Mouse (Mus musculus): ENCODE measurements around the gene Rs1.
A peak's percentile ranks its signal among the peaks of the same experiment; 100 is the strongest.
"Not testable (repeated sequence)": the region's sequence is repeated elsewhere in the genome, so short reads cannot be mapped to it uniquely, and the experiment has no call there.

The Rs1 gene

DNA sequence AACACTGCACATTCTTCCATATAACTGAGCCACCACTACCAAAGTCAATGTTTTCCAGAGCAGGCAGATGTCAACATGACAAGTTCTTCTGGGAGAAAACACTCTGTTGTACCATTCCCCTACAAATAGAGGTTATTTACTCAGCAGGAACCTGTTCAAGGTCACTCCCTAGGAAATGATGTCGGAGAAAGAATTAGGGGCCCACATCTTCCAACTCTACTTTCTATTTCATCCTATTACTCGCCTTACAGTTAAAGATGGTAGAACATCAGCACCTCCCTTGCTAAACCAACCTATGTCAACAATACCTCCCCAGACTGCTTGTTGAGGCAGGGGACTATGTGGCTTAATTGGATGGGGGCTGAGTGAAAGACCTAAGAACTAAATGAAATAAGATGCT lies at the start of gene Rs1:
Gene Rs1, plus strand, starts transcription at position 301 of the 400 bp plus-strand sequence.
- ATAC-seq (ENCODE audit: insufficient number of reproducible peaks, low FRiP score, low TSS enrichment) = no peak

DNA sequence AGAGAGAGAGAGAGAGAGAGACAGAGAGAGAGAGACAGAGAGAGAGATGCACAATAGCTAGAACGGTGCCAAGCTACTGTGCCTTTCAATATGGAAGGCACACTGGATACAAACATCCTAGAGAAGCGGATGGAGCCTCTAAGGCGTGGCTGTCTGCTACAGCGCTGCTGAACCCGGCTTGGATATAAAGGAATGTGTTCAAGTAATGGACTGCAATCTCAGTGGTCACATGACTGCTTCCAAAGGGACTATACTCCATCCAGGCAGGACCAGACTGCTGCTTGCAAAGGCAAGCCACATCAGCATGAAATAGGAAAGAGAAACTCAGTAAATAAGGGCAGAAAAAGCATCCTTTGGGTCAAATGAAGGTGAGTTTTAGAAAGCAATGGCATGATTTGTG lies 32.2 kb upstream of the Rs1 start, which contains the start of gene Ppef1:
Gene Ppef1, minus strand, starts transcription at position 116 of the 400 bp plus-strand sequence.
- no peak for ATAC-seq (ENCODE audit: insufficient number of reproducible peaks, low FRiP score, low TSS enrichment)

DNA sequence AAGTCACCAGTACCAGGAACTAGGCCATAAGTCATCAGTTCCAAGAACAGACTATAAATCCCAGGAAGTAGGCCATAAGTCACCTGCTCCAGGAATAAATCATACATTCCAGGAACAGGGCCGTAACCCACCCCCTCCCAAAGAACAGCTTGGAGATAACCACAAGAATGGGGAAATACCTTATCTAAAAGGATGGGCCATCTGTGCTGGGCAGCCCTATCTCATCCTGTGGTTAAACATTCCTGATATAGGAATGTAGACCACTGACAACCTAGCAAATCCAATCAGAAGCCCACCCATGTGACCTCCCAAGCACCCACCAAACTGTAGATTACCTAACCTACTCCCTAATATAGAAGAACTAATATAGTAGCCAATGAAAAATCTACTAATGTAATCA lies 22.4 kb upstream of the Rs1 start:
- no peak for ATAC-seq (ENCODE audit: insufficient number of reproducible peaks, low FRiP score, low TSS enrichment)

DNA sequence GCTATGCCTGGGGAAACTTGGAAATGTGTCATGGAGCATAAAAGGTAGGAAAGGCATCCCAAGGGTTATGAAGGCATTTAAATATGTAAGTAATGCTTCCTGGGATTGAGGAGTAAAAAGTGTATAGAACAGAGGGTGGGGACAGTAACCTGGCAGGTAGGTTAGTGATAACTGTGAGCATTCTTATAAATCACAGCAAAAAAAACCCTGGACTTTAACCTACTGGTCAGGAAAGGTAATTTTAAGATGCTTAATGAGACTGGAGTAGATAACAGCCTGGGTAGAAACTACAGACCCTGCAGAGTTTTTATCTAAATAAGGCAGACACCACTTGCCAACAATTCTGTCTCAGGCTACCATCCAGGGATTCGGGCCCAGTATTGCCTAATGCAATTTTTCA lies 19.2 kb upstream of the Rs1 start:
- no peak for ATAC-seq (ENCODE audit: insufficient number of reproducible peaks, low FRiP score, low TSS enrichment)

DNA sequence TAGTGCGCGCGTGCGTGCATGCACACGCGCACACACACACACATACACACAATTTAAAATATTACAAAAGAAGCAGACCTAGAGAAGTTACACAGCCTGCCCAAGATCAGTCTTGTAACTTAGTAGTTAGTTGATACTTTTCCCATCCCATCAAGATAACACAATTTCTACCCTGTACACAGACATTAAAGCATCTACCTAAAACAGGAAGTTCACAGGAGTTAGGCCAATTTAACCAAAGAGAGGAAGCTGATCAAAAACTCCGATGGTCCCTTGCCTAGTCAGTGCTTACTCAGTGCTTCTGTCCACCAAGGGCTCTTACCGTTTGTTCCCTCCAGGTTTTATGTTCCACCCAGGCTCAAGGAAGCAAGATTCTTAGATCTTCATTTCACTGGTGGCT lies 17.0 kb upstream of the Rs1 start:
- ATAC-seq (ENCODE audit: insufficient number of reproducible peaks, low FRiP score, low TSS enrichment) = no peak

DNA sequence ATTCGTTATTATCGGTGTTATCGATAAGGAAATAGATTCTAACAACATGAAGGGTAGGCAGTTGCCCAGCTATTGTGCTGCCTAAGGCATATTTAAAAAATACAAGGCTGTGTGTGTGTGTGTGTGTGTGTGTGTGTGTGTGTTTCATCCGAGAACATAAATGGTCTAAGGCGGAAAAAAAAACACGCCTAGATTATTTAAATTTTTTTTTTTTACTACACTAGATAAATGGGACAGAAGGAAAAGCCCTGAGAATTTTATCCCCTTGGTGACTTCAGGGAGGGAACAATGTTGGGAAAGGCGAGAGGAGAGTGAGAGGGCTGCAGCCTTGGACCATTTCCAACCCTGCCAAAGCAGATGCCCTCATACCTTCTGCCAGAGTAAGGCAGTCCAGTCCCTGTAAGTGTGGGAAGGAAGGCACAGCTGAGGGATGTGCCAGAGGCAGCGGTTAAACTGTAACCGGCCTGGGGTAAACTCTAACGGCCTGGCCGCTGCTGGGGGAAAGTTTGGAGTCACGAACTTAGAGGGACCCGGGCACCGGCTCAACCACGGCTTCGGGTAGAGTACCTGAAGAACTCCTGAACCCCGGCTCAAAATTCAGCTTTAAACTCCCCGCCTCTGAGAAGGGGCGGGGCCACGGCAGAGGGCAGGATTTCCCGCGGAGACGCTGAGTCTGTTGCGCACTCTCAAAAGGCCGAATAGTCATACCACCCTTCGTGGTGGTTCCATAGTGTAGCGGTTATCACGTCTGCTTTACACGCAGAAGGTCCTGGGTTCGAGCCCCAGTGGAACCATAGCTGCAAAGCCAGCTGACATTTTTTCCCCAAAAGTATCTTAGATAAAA lies 2.2 kb upstream of the Rs1 start:
- peak; percentile 86 for ATAC-seq (ENCODE audit: insufficient number of reproducible peaks, low FRiP score, low TSS enrichment)

DNA sequence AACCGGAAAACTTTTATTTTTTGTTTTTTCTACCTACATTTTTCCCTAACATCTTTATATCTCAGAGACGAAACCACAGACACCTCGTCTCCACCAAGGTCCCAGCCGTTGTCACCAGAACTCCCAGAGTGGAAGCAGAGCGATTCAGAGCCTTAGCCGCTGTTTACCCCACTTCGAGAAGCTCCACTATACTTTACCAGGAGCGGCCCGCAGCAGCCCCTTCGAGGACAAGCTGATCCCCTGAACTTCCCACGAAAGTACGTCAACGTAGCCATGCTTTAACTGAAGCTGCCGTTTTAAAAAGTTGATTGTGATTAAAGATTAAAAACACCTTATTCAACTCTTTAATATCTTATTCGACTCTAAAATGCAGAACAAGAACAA lies 1.6 kb upstream of the Rs1 start:
- ATAC-seq (ENCODE audit: insufficient number of reproducible peaks, low FRiP score, low TSS enrichment) = peak; percentile 56; the same call in 1 of the 2 replicates

DNA sequence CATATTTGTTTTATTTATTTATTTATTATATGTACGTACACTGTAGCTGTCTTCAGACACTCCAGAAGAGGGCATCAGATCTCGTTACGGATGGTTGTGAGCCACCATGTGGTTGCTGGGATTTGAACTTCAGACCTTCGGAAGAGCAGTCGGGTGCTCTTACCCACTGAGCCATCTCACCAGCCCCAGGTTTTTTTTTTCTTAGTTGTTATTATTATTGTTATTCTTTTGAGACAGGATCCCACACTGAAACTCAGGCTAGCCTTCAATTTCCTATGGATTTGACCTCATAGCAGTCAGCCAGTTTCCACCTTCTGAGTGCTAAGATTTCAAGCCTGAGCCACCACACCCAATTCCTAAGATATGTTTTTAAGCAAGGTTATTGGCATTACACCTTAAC lies 1.8 kb downstream of the Rs1 start:
- ATAC-seq (ENCODE audit: insufficient number of reproducible peaks, low FRiP score, low TSS enrichment) = not testable (repeated sequence)

DNA sequence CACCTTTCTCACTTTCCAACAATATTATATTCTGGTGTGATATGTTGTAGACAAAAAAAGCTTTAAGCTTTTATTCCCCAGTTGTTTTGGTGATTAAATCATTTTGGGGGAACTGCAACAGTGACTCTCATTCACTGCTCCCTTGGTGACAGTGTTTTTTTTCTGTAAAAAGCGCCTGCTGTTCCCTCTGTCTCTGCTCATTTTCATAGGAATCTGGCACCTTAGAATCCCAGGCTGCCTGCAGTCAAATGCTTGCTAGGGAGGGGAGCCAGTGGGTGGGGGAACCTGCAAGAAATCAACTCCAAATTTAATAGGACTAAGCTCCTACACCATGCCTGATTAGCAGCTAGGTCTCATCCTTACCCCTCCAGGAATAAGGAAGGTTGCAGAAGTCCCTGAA lies 5.2 kb downstream of the Rs1 start:
- no peak for ATAC-seq (ENCODE audit: insufficient number of reproducible peaks, low FRiP score, low TSS enrichment)

DNA sequence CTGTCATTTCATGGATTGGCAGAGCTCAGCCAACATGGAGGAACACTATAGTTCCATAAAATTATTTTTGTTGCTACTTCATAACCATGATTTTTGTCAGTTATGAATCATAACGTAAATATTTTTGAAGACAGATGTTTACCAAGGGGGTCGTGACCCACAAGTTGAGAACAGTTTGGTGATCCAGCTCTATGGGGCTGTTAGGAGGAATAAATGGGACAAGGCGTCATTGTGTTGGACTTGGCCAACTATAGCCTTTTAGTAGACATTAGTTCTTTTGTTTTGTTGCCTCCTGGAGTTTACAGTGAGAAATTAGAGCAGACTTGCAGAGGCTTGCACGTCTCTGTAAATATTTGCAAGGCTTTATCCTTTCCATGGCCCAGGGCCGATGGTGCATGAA lies 14.5 kb downstream of the Rs1 start:
- ATAC-seq (ENCODE audit: insufficient number of reproducible peaks, low FRiP score, low TSS enrichment) = no peak

DNA sequence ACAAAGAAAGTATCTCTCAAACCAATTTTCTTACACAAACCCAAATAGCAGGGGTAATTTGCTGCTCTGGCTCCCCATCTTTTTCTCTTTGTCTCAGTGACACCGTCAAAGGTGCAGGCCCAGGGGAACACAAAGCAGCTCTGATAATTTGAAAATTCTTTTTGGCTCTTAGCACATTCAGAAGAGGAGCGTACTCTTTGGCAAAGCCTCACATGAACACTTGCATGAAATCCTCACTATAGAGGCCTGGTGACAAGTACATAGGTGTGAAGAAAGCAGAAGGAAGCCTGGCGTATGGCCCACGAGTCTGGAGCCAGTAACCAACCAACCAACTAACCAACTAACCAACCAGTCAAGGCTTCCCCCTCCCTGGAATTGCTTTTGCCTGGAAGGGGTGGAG lies 27.1 kb downstream of the Rs1 start:
- ATAC-seq (ENCODE audit: insufficient number of reproducible peaks, low FRiP score, low TSS enrichment) = no peak

DNA sequence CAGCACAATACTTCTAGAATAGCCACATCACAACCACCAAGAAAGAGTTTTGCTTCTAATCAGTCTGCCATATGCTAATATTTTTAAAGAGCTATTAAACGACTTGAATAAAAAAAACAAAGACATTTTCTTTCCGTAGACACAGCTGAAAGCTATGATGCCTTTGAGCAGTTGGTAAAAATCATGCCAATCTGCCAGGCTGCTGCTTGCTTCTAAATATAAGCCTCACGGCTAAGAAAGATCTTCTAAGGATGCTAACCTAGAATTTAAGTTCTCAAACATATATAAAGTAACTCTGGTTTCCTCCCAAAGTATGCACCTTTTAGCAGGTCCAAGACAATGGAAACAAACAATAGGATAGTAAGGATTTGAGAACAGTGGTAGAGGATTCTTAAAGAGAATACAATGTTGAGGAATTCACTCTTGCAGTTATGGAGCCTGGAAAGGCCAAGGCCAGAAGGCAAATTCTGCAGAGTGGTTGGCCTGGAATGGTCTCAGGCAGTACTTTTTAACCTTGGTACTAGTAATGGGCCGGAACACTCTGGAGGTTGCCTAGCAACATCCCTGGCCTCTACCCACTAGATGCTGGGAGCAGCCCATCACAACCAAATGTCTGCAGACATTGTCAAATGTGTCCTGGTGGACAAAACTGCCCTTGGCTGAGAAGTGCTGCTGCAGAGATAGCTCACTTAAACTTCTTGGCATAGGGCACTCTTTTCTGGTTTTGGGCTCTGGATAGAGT lies 36.8 kb downstream of the Rs1 start:
- ATAC-seq (ENCODE audit: insufficient number of reproducible peaks, low FRiP score, low TSS enrichment) = no peak

DNA sequence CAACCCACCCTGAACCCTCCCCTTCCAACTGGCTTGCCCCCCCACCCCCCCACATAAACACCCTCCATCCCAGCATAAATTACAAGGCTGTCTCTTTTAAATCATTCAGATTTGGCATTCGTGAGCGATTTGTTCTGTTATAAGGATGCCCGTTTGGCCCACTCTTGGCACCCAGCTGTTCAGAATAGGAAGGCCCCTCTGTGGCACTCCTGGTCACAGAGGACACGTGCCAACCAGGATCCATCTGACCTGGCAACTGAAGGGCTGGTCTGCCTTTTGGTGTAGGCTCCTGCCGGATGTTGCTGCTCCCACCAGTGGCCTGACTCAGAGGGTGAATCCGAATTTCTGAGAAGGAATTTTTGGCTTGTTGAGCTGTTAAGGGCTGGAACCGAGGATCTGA lies 40.4 kb downstream of the Rs1 start:
- ATAC-seq (ENCODE audit: insufficient number of reproducible peaks, low FRiP score, low TSS enrichment) = no peak
